15 mouse cellular contexts compared by ENCODE assay signal in the genomic region with DNA sequence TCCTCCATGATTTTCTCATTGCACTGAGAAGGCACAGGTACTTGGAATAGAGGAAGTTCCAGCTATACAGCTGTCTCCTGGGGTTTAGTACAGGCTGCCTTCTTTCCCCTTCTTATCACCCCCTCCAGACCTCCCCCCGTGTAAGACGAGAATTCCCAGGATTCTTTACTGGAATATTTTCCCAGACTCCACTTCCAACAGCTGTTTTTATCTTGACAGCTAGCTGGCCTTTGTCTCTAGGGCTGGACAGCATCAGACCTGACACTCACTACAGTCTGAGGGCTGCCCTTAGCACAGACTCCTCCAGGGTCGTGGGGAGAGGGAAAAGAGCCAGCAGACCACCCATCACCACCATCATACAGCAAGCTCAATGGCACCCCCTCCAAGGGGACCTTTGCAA. TPM values are rescaled to one million over a fixed set of nuclear protein-coding genes. Genes with fewer than 3 reads are reported as not detected.
DNase-seq lines count a peak whose midpoint lies in the region; ATAC-seq and TF ChIP-seq lines count a peak whose summit lies in the region.
"Had no signal": no experiment of that assay in that cellular context is flagged by ENCODE, and none has a peak within 500 bp of the region (broad histone marks: within the 10 kb centered on the region; RNA-seq: fewer than 3 reads in every experiment).

No protein-coding gene starts in this region.

- peak overlapping the region; percentile 52 for H3K27ac ChIP-seq in lung, embryonic 14.5 days (ENCODE audit: low read depth)
- H3K27ac ChIP-seq in heart, adult 2 months, result no peak overlapping the region
- H3K27ac ChIP-seq in heart, embryonic 14.5 days (replicated peaks in 1 of 2; ENCODE audit: control insufficient read depth in 1 of 2, insufficient read depth in 1 of 2, low read depth in 2 of 2, low read length in 2 of 2), result peak overlapping the region; percentile 78 to 86
- H3K27ac ChIP-seq in hindbrain, embryonic 16.5 days (ENCODE audit: low read depth, low read length), result no peak overlapping the region
- H3K27ac ChIP-seq: embryonic facial prominence, embryonic 15.5 days; forebrain, embryonic 15.5 days; liver, embryonic 15.5 days; midbrain, embryonic 10.5 days had no signal

- ATAC-seq in lung, embryonic 14.5 days (ENCODE audit: insufficient read depth), result peak; percentile 89
- peak; percentile 77 for ATAC-seq in heart, embryonic 14.5 days (ENCODE audit: insufficient number of reproducible peaks, insufficient read depth, low FRiP score, low read depth)
- ATAC-seq in hindbrain, embryonic 16.5 days, result no peak
- ATAC-seq: forebrain, embryonic 15.5 days; inflammation-experienced regulatory T-cells, adult 6 months had no signal

- H3K4me3 ChIP-seq in lung, embryonic 14.5 days (ENCODE audit: low read depth, low read length), result no peak overlapping the region
- H3K4me3 ChIP-seq in lung, adult 2 months (replicated peaks; ENCODE audit: extremely low read depth, low read depth, low read length), result no peak overlapping the region
- no peak overlapping the region for H3K4me3 ChIP-seq in heart, adult 2 months
- H3K4me3 ChIP-seq in heart, embryonic 14.5 days (ENCODE audit: control insufficient read depth in 1 of 2, insufficient read depth in 1 of 2, low read depth in 1 of 2, low read length in 2 of 2), result no peak overlapping the region
- H3K4me3 ChIP-seq in hindbrain, embryonic 16.5 days (ENCODE audit: low read length), result no peak overlapping the region
- H3K4me3 ChIP-seq: embryonic facial prominence, embryonic 15.5 days; forebrain, embryonic 15.5 days; liver, embryonic 15.5 days; midbrain, embryonic 10.5 days had no signal

- H3K4me2 ChIP-seq in lung, embryonic 14.5 days, result no peak overlapping the region
- H3K4me2 ChIP-seq in heart, embryonic 14.5 days (ENCODE audit: low read length), result peak overlapping the region; percentile 21; the same call in 1 of the 2 replicates
- no peak overlapping the region for H3K4me2 ChIP-seq in hindbrain, embryonic 16.5 days (ENCODE audit: low read length)
- H3K4me2 ChIP-seq: embryonic facial prominence, embryonic 15.5 days; forebrain, embryonic 15.5 days; liver, embryonic 15.5 days had no signal

- no peak overlapping the region for H3K9ac ChIP-seq in lung, embryonic 14.5 days
- H3K9ac ChIP-seq in heart, adult 2 months (ENCODE audit: low read depth, low read length), result no peak overlapping the region
- H3K9ac ChIP-seq in heart, embryonic 14.5 days (ENCODE audit: low read length), result no peak overlapping the region
- no peak overlapping the region for H3K9ac ChIP-seq in hindbrain, embryonic 16.5 days (ENCODE audit: low read depth, low read length)
- H3K9ac ChIP-seq: embryonic facial prominence, embryonic 15.5 days; forebrain, embryonic 15.5 days; liver, embryonic 15.5 days had no signal

- H3K9me3 ChIP-seq in lung, embryonic 14.5 days (ENCODE audit: low read depth, low read length), result no peaks in the 10 kb centered on the region
- no peaks in the 10 kb centered on the region for H3K9me3 ChIP-seq in heart, embryonic 14.5 days (ENCODE audit: control insufficient read depth, low read length)
- H3K9me3 ChIP-seq in hindbrain, embryonic 16.5 days (ENCODE audit: control insufficient read depth, low read length), result no peaks in the 10 kb centered on the region
- H3K9me3 ChIP-seq: embryonic facial prominence, embryonic 15.5 days; forebrain, embryonic 15.5 days; liver, embryonic 15.5 days; midbrain, embryonic 10.5 days had no signal

- H3K27me3 ChIP-seq in lung, embryonic 14.5 days (ENCODE audit: insufficient read depth, low read length), result no peaks in the 10 kb centered on the region
- H3K27me3 ChIP-seq in heart, adult 2 months (ENCODE audit: control insufficient read depth, insufficient read depth, low read length), result no peaks in the 10 kb centered on the region
- no peaks in the 10 kb centered on the region for H3K27me3 ChIP-seq in heart, embryonic 14.5 days (ENCODE audit: control insufficient read depth, insufficient read depth, low read length)
- no peaks in the 10 kb centered on the region for H3K27me3 ChIP-seq in hindbrain, embryonic 16.5 days (replicated peaks; ENCODE audit: control insufficient read depth, insufficient read depth, low read length)
- H3K27me3 ChIP-seq: embryonic facial prominence, embryonic 15.5 days; forebrain, embryonic 15.5 days had no signal

- WGBS in lung, embryonic 14.5 days, result 4% methylated on average over 3 of the region's 3 CpGs
- 10% methylated on average over 3 of the region's 3 CpGs for WGBS in lung, adult 2 months
- WGBS in heart, adult 2 months, result 2% methylated on average over 3 of the region's 3 CpGs
- 1% methylated on average over 3 of the region's 3 CpGs for WGBS in heart, embryonic 14.5 days
- 53% methylated on average over 3 of the region's 3 CpGs for WGBS in hindbrain, embryonic 16.5 days

- DNase-seq in lung, embryonic 14.5 days, result peak; percentile 84
- no peak for DNase-seq in lung, adult 2 months
- DNase-seq in heart, adult 2 months, result peak; percentile 36 to 46
- peak; percentile 24 for DNase-seq in lung, postnatal 25 days (ENCODE audit: low spot score)
- no peak for DNase-seq in urinary bladder, postnatal 10 days (ENCODE audit: low spot score)
- DNase-seq: cerebellum, adult 9-10 months had no signal

- H3K4me1 ChIP-seq in lung, embryonic 14.5 days (ENCODE audit: insufficient read depth), result peaks cover 22% of the 10 kb centered on the region
- H3K4me1 ChIP-seq in lung, adult 2 months (ENCODE audit: control insufficient read depth, insufficient read depth, low read length), result peaks cover 3% of the 10 kb centered on the region; the same call in 1 of the 2 replicates
- H3K4me1 ChIP-seq in heart, adult 2 months (ENCODE audit: control insufficient read depth, insufficient read depth, low read length), result peaks cover 4% of the 10 kb centered on the region
- H3K4me1 ChIP-seq in heart, embryonic 14.5 days (ENCODE audit: control insufficient read depth in 2 of 2, insufficient read depth in 2 of 2, low read length in 2 of 2), result peaks cover 31 to 53% of the 10 kb centered on the region in 2 experiments
- H3K4me1 ChIP-seq in hindbrain, embryonic 16.5 days (ENCODE audit: control insufficient read depth, insufficient read depth, low read depth, low read length), result peaks cover 18% of the 10 kb centered on the region
- H3K4me1 ChIP-seq: liver, embryonic 15.5 days had no signal

- H3K36me3 ChIP-seq in lung, embryonic 14.5 days (ENCODE audit: insufficient read depth), result no peaks in the 10 kb centered on the region
- no peaks in the 10 kb centered on the region for H3K36me3 ChIP-seq in heart, adult 2 months (ENCODE audit: control insufficient read depth, insufficient read depth, low read length)
- H3K36me3 ChIP-seq in heart, embryonic 14.5 days (ENCODE audit: control insufficient read depth, insufficient read depth, low read length), result no peaks in the 10 kb centered on the region
- H3K36me3 ChIP-seq in hindbrain, embryonic 16.5 days (ENCODE audit: control insufficient read depth, insufficient read depth, low read length), result no peaks in the 10 kb centered on the region
- H3K36me3 ChIP-seq: embryonic facial prominence, embryonic 15.5 days; forebrain, embryonic 15.5 days; liver, embryonic 15.5 days; midbrain, embryonic 10.5 days had no signal

- intact Hi-C loops in heart, adult 2 months (cut with DNase I), result no loop called here

- no peak for TF ChIP-seq POLR2A in lung, adult 2 months (IDR thresholded peaks at IDR 0.05; ENCODE audit: borderline replicate concordance, extremely low read depth, low read depth, low read length)
- TF ChIP-seq POLR2A in heart, adult 2 months (IDR thresholded peaks at IDR 0.05; ENCODE audit: insufficient read depth, low read depth, low read length), result no peak

- no peaks in the 10 kb centered on the region for H3K79me2 ChIP-seq in heart, adult 2 months (replicated peaks; ENCODE audit: control insufficient read depth, insufficient read depth, low read length)

- peak; percentile 39; the same call in 1 of the 2 replicates for TF ChIP-seq EP300 in heart, adult 2 months (IDR thresholded peaks at IDR 0.05; ENCODE audit: insufficient read depth, low read depth, low read length)

- peak; percentile 15; the same call in 1 of the 2 replicates for TF ChIP-seq CTCF in lung, embryonic 14.5 days (IDR thresholded peaks at IDR 0.05; ENCODE audit: low read depth)
- no peak for TF ChIP-seq CTCF in lung, adult 2 months (IDR thresholded peaks at IDR 0.05; ENCODE audit: insufficient read depth, low read length)
- no peak for TF ChIP-seq CTCF in heart, adult 2 months (IDR thresholded peaks at IDR 0.05)

RNA-seq across cellular contexts. Expression of a gene that starts 20.9 kb away (rescaled TPM):
- 84.8 and 86.2 TPM in 2 replicates for polyA plus RNA-seq in lung, embryonic 14.5 days (2014; fragmentation: Nextera tagmentation; extraction: Ambion mirVana)
- polyA plus RNA-seq in lung, adult 2 months (2012; rRNA removed), result 9.8 and 10.3 TPM in 2 replicates
- total RNA-seq in heart, adult 2 months (2021), result 1 to 10 TPM; 1.9 to 2.9 TPM
- polyA plus RNA-seq in heart, adult 2 months (2012; rRNA removed), result 3.8 and 6.1 TPM in 2 replicates
- 28.8 and 29.9 TPM in 2 replicates for polyA plus RNA-seq in heart, embryonic 14.5 days (2014; fragmentation: Nextera tagmentation; extraction: Ambion mirVana)
- polyA plus RNA-seq in hindbrain, embryonic 16.5 days (2015; fragmentation: Nextera tagmentation; extraction: Ambion mirVana), result 26.4 and 31.3 TPM in 2 replicates

RNA-seq across cellular contexts. Expression of a gene that starts 31.7 kb away (rescaled TPM):
- polyA plus RNA-seq in lung, embryonic 14.5 days (2014; fragmentation: Nextera tagmentation; extraction: Ambion mirVana), result 0.43 and 0.91 TPM in 2 replicates
- polyA plus RNA-seq in lung, adult 2 months (2012; rRNA removed), result 21.4 and 26.7 TPM in 2 replicates
- 10 to 100 TPM; 15.7 to 17.5 TPM for total RNA-seq in heart, adult 2 months (2021)
- polyA plus RNA-seq in heart, adult 2 months (2012; rRNA removed), result 30.5 and 47.6 TPM in 2 replicates
- 37.6 and 38.2 TPM in 2 replicates for polyA plus RNA-seq in heart, embryonic 14.5 days (2014; fragmentation: Nextera tagmentation; extraction: Ambion mirVana)
- 0.74 and 0.98 TPM in 2 replicates for polyA plus RNA-seq in hindbrain, embryonic 16.5 days (2015; fragmentation: Nextera tagmentation; extraction: Ambion mirVana)
- total RNA-seq: CH12.LX; left cerebral cortex, postnatal 36 days had no signal
- polyA plus RNA-seq: forebrain, embryonic 15.5 days; inflammation-experienced regulatory T-cells, adult 6 months had no signal

Comparison
In these comparisons a context has a peak if more than half of its experiments do, and no peak if none do; other contexts are left out.
1. DNase-seq: peak in lung, embryonic 14.5 days (single experiment), heart, adult 2 months (2 of 2) and lung, postnatal 25 days (single experiment); none in lung, adult 2 months (single experiment) and urinary bladder, postnatal 10 days (single experiment).
2. H3K27ac ChIP-seq: peak in lung, embryonic 14.5 days (single experiment) and heart, embryonic 14.5 days (2 of 2); none in heart, adult 2 months (single experiment) and hindbrain, embryonic 16.5 days (single experiment).
3. RNA of a gene that starts 31.7 kb away (polyA plus RNA-seq): 30.5 to 47.6 TPM in heart, adult 2 months, 37.6 to 38.2 TPM in heart, embryonic 14.5 days and 21.4 to 26.7 TPM in lung, adult 2 months; 0.74 to 0.98 TPM in hindbrain, embryonic 16.5 days and 0.43 to 0.91 TPM in lung, embryonic 14.5 days; every median in the first group is over 10 times any median in the second.